Comparison of ENCODE assay signal across 10 mouse cellular contexts in the genomic region with DNA sequence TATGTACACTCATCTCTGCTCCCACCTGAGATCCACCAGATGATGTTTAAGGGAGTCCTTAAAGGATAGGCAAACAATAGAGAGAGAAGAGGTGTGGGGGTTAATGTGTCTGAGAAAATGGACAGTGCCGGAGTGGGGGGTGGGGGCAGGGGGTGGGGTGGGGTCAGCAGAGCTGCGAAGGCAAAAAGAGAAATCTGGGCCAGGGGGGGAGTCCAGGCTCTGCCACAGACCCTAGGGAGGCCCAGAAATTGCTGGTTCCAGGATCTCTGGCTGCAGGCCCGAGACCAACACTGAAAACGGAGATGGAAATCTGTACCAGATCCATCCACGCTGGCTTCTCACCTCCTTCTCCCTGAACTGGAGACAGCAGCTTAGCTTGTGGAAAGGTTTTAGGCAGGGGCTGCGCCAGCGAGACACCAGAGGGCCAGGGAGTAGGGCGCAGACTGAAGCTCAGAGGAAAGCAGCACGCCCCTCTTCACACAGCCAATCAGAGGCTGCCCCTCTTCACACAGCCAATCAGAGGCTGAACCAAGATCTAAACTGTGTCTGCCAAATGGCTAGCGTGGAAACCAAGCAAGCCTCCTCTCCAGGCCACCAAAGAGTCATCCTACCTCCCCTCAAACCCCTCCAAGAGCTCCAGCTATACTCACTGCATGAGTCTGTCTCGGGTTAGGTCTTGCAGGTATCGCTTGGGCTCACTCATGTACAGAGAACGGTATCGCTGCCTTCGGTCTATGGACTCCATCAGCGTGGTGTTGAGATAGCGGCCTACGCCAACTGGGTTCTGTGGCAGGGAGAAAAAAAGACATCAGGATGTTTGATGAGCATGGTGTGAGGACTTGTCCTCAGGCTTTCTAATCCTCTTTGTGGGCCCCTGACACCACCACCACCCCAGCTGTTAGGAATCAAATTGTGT. TPM values are rescaled to one million over a fixed set of nuclear protein-coding genes. Genes with fewer than 3 reads are reported as not detected.
DNase-seq lines count a peak whose midpoint lies in the region; ATAC-seq and TF ChIP-seq lines count a peak whose summit lies in the region.
"Had no signal": no experiment of that assay in that cellular context is flagged by ENCODE, and none has a peak within 500 bp of the region (broad histone marks: within the 10 kb centered on the region; RNA-seq: fewer than 3 reads in every experiment).

No protein-coding gene starts in this region.

- intact Hi-C loops in left cerebral cortex, postnatal 10 days (cut with DNase I): no loop called here

- H3K36me3 ChIP-seq in hindbrain, embryonic 10.5 days: no peaks in the 10 kb centered on the region

- no peak overlapping the region for H3K27ac ChIP-seq in cerebellum, adult 2 months (ENCODE audit: insufficient read depth, low read length)
- peak overlapping the region; percentile 73 for H3K27ac ChIP-seq in hindbrain, embryonic 10.5 days

- no peak for TF ChIP-seq POLR2A in cerebellum, adult 2 months (IDR thresholded peaks at IDR 0.05; ENCODE audit: borderline replicate concordance, insufficient read depth, low read length)

- TF ChIP-seq CTCF in cerebellum, adult 2 months (IDR thresholded peaks at IDR 0.05; ENCODE audit: borderline replicate concordance, insufficient read depth, low read depth, low read length): no peak

- H3K4me3 ChIP-seq in cerebellum, adult 2 months (replicated peaks; ENCODE audit: insufficient read depth, low read depth, low read length): peak overlapping the region; percentile 39
- H3K4me3 ChIP-seq in hindbrain, embryonic 10.5 days: peak overlapping the region; percentile 16
- H3K4me3 ChIP-seq: myocyte had no signal

- peaks cover 2% of the 10 kb centered on the region; the same call in 1 of the 2 replicates for H3K4me1 ChIP-seq in cerebellum, adult 2 months (ENCODE audit: control insufficient read depth, insufficient read depth, low read length)
- H3K4me1 ChIP-seq in hindbrain, embryonic 10.5 days (replicated peaks): peaks cover 9% of the 10 kb centered on the region

- H3K27me3 ChIP-seq in cerebellum, adult 2 months (ENCODE audit: control insufficient read depth, insufficient read depth, low read length): no peaks in the 10 kb centered on the region
- no peaks in the 10 kb centered on the region for H3K27me3 ChIP-seq in hindbrain, embryonic 10.5 days (ENCODE audit: insufficient read depth, poor library complexity, severe bottlenecking)

- no peaks in the 10 kb centered on the region; the same call in 1 of the 2 replicates for H3K9me3 ChIP-seq in hindbrain, embryonic 10.5 days

- peak in 1 of 2 experiments; percentile 31 for DNase-seq in cerebellum, adult 2 months
- DNase-seq in cerebellum, adult 9-10 months: no peak
- DNase-seq in R1 (ENCODE audit: low read depth, low spot score): peak; percentile 89
- DNase-seq in hindbrain, embryonic 10.5 days (ENCODE audit: low spot score): peak; percentile 61
- DNase-seq in urinary bladder, postnatal 10 days (ENCODE audit: low spot score): no peak
- DNase-seq in urinary bladder, postnatal 4 days (ENCODE audit: low spot score in 2 of 2): no peak
- DNase-seq in left cerebral cortex, postnatal 10 days (ENCODE audit: extremely low spot score in 1 of 2, low spot score in 2 of 2): no peak
- DNase-seq: cerebellum, adult 11 months had no signal

- 0 out of 2 replicates have a peak, but pooled peaks have one; percentile 52 for ATAC-seq in megakaryocyte-erythroid progenitor cell, adult 5-6 weeks (replicated peaks; ENCODE audit: low FRiP score, low TSS enrichment, poor library complexity, severe bottlenecking)

- WGBS in cerebellum, adult 2 months: 31% methylated on average over 18 of the region's 18 CpGs
- WGBS in hindbrain, embryonic 10.5 days: 45% methylated on average over 18 of the region's 18 CpGs

RNA-seq across cellular contexts. Expression of a gene that starts 10.1 kb away (rescaled TPM):
- 0.08 and 0.15 TPM in 2 replicates for polyA plus RNA-seq in cerebellum, adult 2 months (2012; rRNA removed)
- 0.14 and 0.25 TPM in 2 replicates for polyA plus RNA-seq in hindbrain, embryonic 10.5 days (2016; fragmentation: Nextera tagmentation; extraction: Ambion mirVana)
- total RNA-seq in megakaryocyte-erythroid progenitor cell, adult 5-6 weeks (2014; fragmentation: Nextera tagmentation): not detected in 2 replicates
- total RNA-seq in megakaryocyte-erythroid progenitor cell, adult 5-6 weeks (2017): not detected in 2 replicates
- under 1 TPM in 1 of 2 experiments, not detected in 1; 0.21 TPM for total RNA-seq in left cerebral cortex, postnatal 10 days (2021)
- polyA plus RNA-seq: myocyte had no signal

RNA-seq across cellular contexts. Expression of a gene that starts 15.3 kb away (rescaled TPM):
- polyA plus RNA-seq in cerebellum, adult 2 months (2012; rRNA removed): 0.26 and 0.74 TPM in 2 replicates
- polyA plus RNA-seq in hindbrain, embryonic 10.5 days (2016; fragmentation: Nextera tagmentation; extraction: Ambion mirVana): not detected in 2 replicates
- total RNA-seq in megakaryocyte-erythroid progenitor cell, adult 5-6 weeks (2014; fragmentation: Nextera tagmentation): not detected in 2 replicates
- not detected in 2 replicates for total RNA-seq in megakaryocyte-erythroid progenitor cell, adult 5-6 weeks (2017)
- 1 to 10 TPM; 1.7 to 2.1 TPM for total RNA-seq in left cerebral cortex, postnatal 10 days (2021)

RNA-seq across cellular contexts. Expression of a gene that starts 44.0 kb away (rescaled TPM):
- polyA plus RNA-seq in cerebellum, adult 2 months (2012; rRNA removed): 7.7 and 9.3 TPM in 2 replicates
- 16.5 and 17.9 TPM in 2 replicates for polyA plus RNA-seq in hindbrain, embryonic 10.5 days (2016; fragmentation: Nextera tagmentation; extraction: Ambion mirVana)
- 6.9 and 9.0 TPM in 2 replicates for total RNA-seq in megakaryocyte-erythroid progenitor cell, adult 5-6 weeks (2014; fragmentation: Nextera tagmentation)
- total RNA-seq in megakaryocyte-erythroid progenitor cell, adult 5-6 weeks (2017): 5.9 and 6.4 TPM in 2 replicates
- 1 to 10 TPM; 6.4 to 8.2 TPM for total RNA-seq in left cerebral cortex, postnatal 10 days (2021)

RNA-seq across cellular contexts. Expression of a gene that starts 46.1 kb away (rescaled TPM):
- polyA plus RNA-seq in cerebellum, adult 2 months (2012; rRNA removed): 76.3 and 86.4 TPM in 2 replicates
- 7.6 and 11.6 TPM in 2 replicates for polyA plus RNA-seq in hindbrain, embryonic 10.5 days (2016; fragmentation: Nextera tagmentation; extraction: Ambion mirVana)
- total RNA-seq in megakaryocyte-erythroid progenitor cell, adult 5-6 weeks (2014; fragmentation: Nextera tagmentation): 27.7 and 27.8 TPM in 2 replicates
- 9.4 and 11.2 TPM in 2 replicates for total RNA-seq in megakaryocyte-erythroid progenitor cell, adult 5-6 weeks (2017)
- total RNA-seq in left cerebral cortex, postnatal 10 days (2021): 100 to 1,000 TPM; 133 to 143 TPM

Comparison
In these comparisons a context has a peak if more than half of its experiments do, and no peak if none do; other contexts are left out.
1. DNase-seq: peak in R1 (single experiment) and hindbrain, embryonic 10.5 days (single experiment); none in cerebellum, adult 9-10 months (single experiment), urinary bladder, postnatal 10 days (single experiment), urinary bladder, postnatal 4 days (0 of 2) and left cerebral cortex, postnatal 10 days (0 of 2).